Mouse (Mus musculus) ES-E14 (cell line): Measurements from ENCODE around the gene Ankrd12.

Experiments used
- CHD2 ChIP-seq: IDR thresholded peaks from 2 replicates; pipeline ENCODE4 v1.6.1; 2014; ENCODE audit warnings: mild to moderate bottlenecking, low read depth, low read length, inconsistent platforms
- HCFC1 ChIP-seq: IDR thresholded peaks from 2 replicates; pipeline ENCODE4 v1.6.1; 2012; ENCODE audit warnings: low read length, inconsistent platforms, borderline replicate concordance; ENCODE audit not compliant: insufficient read depth
- ZC3H11A ChIP-seq: IDR thresholded peaks from 2 replicates; pipeline ENCODE4 v1.6.1; 2012; ENCODE audit warnings: low read depth, mild to moderate bottlenecking, inconsistent platforms, low read length, borderline replicate concordance
- ZNF384 ChIP-seq: IDR thresholded peaks from 2 replicates; pipeline ENCODE4 v1.6.1; 2012; ENCODE audit warnings: low read depth, low read length, inconsistent platforms

GRCm38 (mm10) chr17:66107466-66107865, 30.6 kb upstream of the Ankrd12 start:
- TF ChIP-seq HCFC1 (no peak), ZNF384 (no peak), ZC3H11A (no peak), CHD2 (no peak)
